Mouse (Mus musculus) kidney, adult 2 months (tissue): ENCODE measurements at regions not wholly inside any gene's neighbourhood (a gene's known extent, or its start where the extent isn't known, plus 50 kb on each side); places are given as distances from the start of the nearest gene placed in this dataset.

Source experiments
- CTCF ChIP-seq: fragments of 200-500 bp; conservative IDR thresholded peaks from 2 replicates; pipeline ENCODE4 v1.5.1; 2011; ENCODE audit warnings: low read depth, mild to moderate bottlenecking, control low read depth, low read length, moderate library complexity, mixed read lengths; ENCODE audit not compliant: insufficient read depth, insufficient read length
- POLR2A ChIP-seq: fragments of 200-500 bp; IDR thresholded peaks from one replicate; pipeline ENCODE4 v1.6.1; 2011; ENCODE audit warnings: low read depth, low read length, control low read depth

GRCm38 (mm10) chr12:90608810-90609209 is 129.4 kb downstream of the Dio2 start:
- TF ChIP-seq CTCF, result no peak
- TF ChIP-seq POLR2A, result no peak
